Mouse (Mus musculus) layer of hippocampus, postnatal 10 days (tissue): Measurements from ENCODE around the gene Actr2. TPM values are rescaled to one million over a fixed set of nuclear protein-coding genes. Genes with fewer than 3 reads are reported as not detected.

Experiments used
- DNase-seq, 2 experiments: peaks; one replicate each; pipeline ENCODE4 v3.0.0; 2021; ENCODE audit warnings: low spot score in 2 of 2
- total RNA-seq, 2 experiments: library from RNA; stranded (reverse); gene quantifications; 2 replicates each; pipeline ENCODE4 v1.2.3; 2021

The Actr2 gene
- total RNA-seq, 2 experiments from 2014 or later: 307 to 336 TPM

GRCm38 (mm10) chr11:20018905-20019304 lies 93.8 kb downstream of the Actr2 start:
- no peak for DNase-seq

- DNase-seq: no peak
These were observed 94.8 kb downstream of the Actr2 start for GRCm38 (mm10) chr11:20017937-20018336.

DNA sequence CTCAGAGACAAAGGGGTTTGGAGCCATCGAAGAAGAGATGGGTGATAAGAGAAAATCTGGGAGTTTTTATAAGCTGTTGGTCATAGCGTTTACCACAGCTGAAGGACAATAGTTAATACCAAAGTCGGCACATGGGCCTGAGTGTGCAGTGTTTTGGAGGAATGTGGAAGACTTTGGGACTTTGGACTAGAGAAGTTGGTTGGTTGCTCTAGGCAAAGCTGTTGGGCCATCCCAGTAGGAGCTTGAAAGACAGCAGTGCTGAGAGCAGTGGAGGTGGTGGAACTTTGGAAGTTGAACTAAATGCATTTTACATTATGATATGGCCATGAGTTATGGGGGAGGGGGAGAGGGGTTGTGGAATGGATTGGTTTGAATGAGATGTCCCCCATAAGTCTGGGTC lies 99.3 kb downstream of the Actr2 start:
- no peak for DNase-seq

Other genes with a start within 250 kb of the Actr2 start
- 10 to 100 TPM; 79.2 to 82.6 TPM for gene Spred2, start 188.5 kb downstream of the Actr2 start, total RNA-seq
- 100 to 1,000 TPM; 190 to 198 TPM for gene Rab1a, start 88.5 kb upstream of the Actr2 start, total RNA-seq
- 10 to 100 TPM; 33.5 to 34.3 TPM for gene Cep68, start 136.5 kb upstream of the Actr2 start, total RNA-seq
- gene Slc1a4, start 219.8 kb upstream of the Actr2 start, total RNA-seq: 10 to 100 TPM; 78.9 to 81.1 TPM